Mouse (Mus musculus) B cell, adult 2 months (primary cell): ENCODE data around the gene Ogn.
"Not testable (repeated sequence)": the region's sequence is repeated elsewhere in the genome, so short reads cannot be mapped to it uniquely, and the experiment has no call there.

ENCODE experiments used
- DNase-seq, 2 experiments: peaks; one replicate each; pipeline ENCODE4 v3.0.0; 2022

The Ogn gene

GRCm38 (mm10) chr13:49607714-49608113, at the start of gene Ogn:
Ogn (plus strand) TSS chr13:49608046.
- DNase-seq, result no peak

- no peak for DNase-seq
These were observed 48.7 kb upstream of the Ogn start for GRCm38 (mm10) chr13:49559185-49559584.

- DNase-seq, result no peak
These were observed 47.0 kb upstream of the Ogn start for GRCm38 (mm10) chr13:49560886-49561285.

- DNase-seq, result no peak
These were observed 43.5 kb upstream of the Ogn start for GRCm38 (mm10) chr13:49564347-49564746.

- no peak for DNase-seq
These were observed 37.5 kb upstream of the Ogn start for GRCm38 (mm10) chr13:49570371-49570770.

- no peak for DNase-seq
These were observed 36.4 kb upstream of the Ogn start for GRCm38 (mm10) chr13:49571418-49571817.

- DNase-seq, result no peak
These were observed 26.0 kb upstream of the Ogn start, which contains the start of gene Omd for GRCm38 (mm10) chr13:49581541-49582530. Omd (plus strand) TSS chr13:49582462.

- DNase-seq, result no peak
These were observed 24.0 kb upstream of the Ogn start for GRCm38 (mm10) chr13:49583859-49584258.

- DNase-seq, result no peak
These were observed 23.4 kb upstream of the Ogn start for GRCm38 (mm10) chr13:49584307-49585005.

- no peak for DNase-seq
These were observed 21.8 kb upstream of the Ogn start for GRCm38 (mm10) chr13:49586062-49586461.

- not testable (repeated sequence) for DNase-seq
These were observed 5.3 kb upstream of the Ogn start for GRCm38 (mm10) chr13:49602541-49602940.

- DNase-seq, result no peak
These were observed 4.2 kb upstream of the Ogn start for GRCm38 (mm10) chr13:49603603-49604002.

GRCm38 (mm10) chr13:49608589-49609322, 910 bp downstream of the Ogn start:
- no peak for DNase-seq

- DNase-seq, result no peak
These were observed 9.2 kb downstream of the Ogn start for GRCm38 (mm10) chr13:49617021-49617420.

- DNase-seq, result no peak
These were observed 10.5 kb downstream of the Ogn start for GRCm38 (mm10) chr13:49618365-49618764.

GRCm38 (mm10) chr13:49623216-49623615, 15.4 kb downstream of the Ogn start:
- no peak for DNase-seq

GRCm38 (mm10) chr13:49628167-49628566, 20.3 kb downstream of the Ogn start:
- DNase-seq, result no peak

- no peak for DNase-seq
These were observed 21.2 kb downstream of the Ogn start for GRCm38 (mm10) chr13:49629076-49629475.

GRCm38 (mm10) chr13:49639965-49640364, 32.1 kb downstream of the Ogn start:
- DNase-seq, result no peak

GRCm38 (mm10) chr13:49642650-49643049, 34.8 kb downstream of the Ogn start:
- DNase-seq, result no peak

GRCm38 (mm10) chr13:49643669-49644362, 36.0 kb downstream of the Ogn start:
- DNase-seq, result no peak

GRCm38 (mm10) chr13:49644731-49645529, 37.1 kb downstream of the Ogn start:
- no peak for DNase-seq
